30 mouse cellular contexts compared by ENCODE assay signal in genomic region chr4:141904710-141905109, GRCm38 (mm10). TPM values are rescaled to one million over a fixed set of nuclear protein-coding genes. Genes with fewer than 3 reads are reported as not detected.
A peak's percentile ranks its signal among the peaks of the same experiment; 100 is the strongest.
DNase-seq lines count a peak whose midpoint lies in the region; ATAC-seq and TF ChIP-seq lines count a peak whose summit lies in the region.
"Had no signal": no experiment of that assay in that cellular context is flagged by ENCODE, and none has a peak within 500 bp of the region (broad histone marks: within the 10 kb centered on the region; RNA-seq: fewer than 3 reads in every experiment).

No protein-coding gene starts in this region.

- WGBS in heart, embryonic 11.5 days (ENCODE audit: insufficient replicate concordance) = 37% methylated on average over 9 of the region's 9 CpGs
- WGBS in hindbrain, embryonic 10.5 days = 85% methylated on average over 9 of the region's 9 CpGs
- WGBS in hindbrain, embryonic 16.5 days = 91% methylated on average over 9 of the region's 9 CpGs
- WGBS in midbrain, embryonic 10.5 days = 86% methylated on average over 9 of the region's 9 CpGs
- 89% methylated on average over 9 of the region's 9 CpGs for WGBS in midbrain, embryonic 16.5 days

- intact Hi-C loops in heart, postnatal 10 days (cut with DNase I) = no loop called here

- H3K27ac ChIP-seq in heart, embryonic 11.5 days (ENCODE audit: low read depth, low read length) = no peak overlapping the region
- H3K27ac ChIP-seq in hindbrain, embryonic 10.5 days = peak overlapping the region; percentile 67
- H3K27ac ChIP-seq in hindbrain, embryonic 16.5 days (ENCODE audit: low read depth, low read length) = no peak overlapping the region
- H3K27ac ChIP-seq in midbrain, embryonic 10.5 days (replicated peaks) = peak overlapping the region; percentile 97
- H3K27ac ChIP-seq in midbrain, embryonic 16.5 days (ENCODE audit: low read length) = no peak overlapping the region
- H3K27ac ChIP-seq: embryonic facial prominence, embryonic 13.5 days; embryonic facial prominence, embryonic 15.5 days; forebrain, embryonic 12.5 days had no signal

- no peaks in the 10 kb centered on the region for H3K9me3 ChIP-seq in heart, embryonic 11.5 days (replicated peaks; ENCODE audit: control insufficient read depth, low read length)
- H3K9me3 ChIP-seq in hindbrain, embryonic 10.5 days = no peaks in the 10 kb centered on the region
- no peaks in the 10 kb centered on the region for H3K9me3 ChIP-seq in hindbrain, embryonic 16.5 days (ENCODE audit: control insufficient read depth, low read length)
- no peaks in the 10 kb centered on the region for H3K9me3 ChIP-seq in midbrain, embryonic 10.5 days (replicated peaks)
- H3K9me3 ChIP-seq in midbrain, embryonic 16.5 days (replicated peaks; ENCODE audit: control insufficient read depth, low read length, poor library complexity, severe bottlenecking) = no peaks in the 10 kb centered on the region
- H3K9me3 ChIP-seq: embryonic facial prominence, embryonic 13.5 days; embryonic facial prominence, embryonic 15.5 days; forebrain, embryonic 10.5 days; forebrain, embryonic 12.5 days had no signal

- no peaks in the 10 kb centered on the region for H3K36me3 ChIP-seq in heart, embryonic 11.5 days (ENCODE audit: control insufficient read depth, insufficient read depth, low read length)
- no peaks in the 10 kb centered on the region for H3K36me3 ChIP-seq in hindbrain, embryonic 10.5 days
- no peaks in the 10 kb centered on the region for H3K36me3 ChIP-seq in hindbrain, embryonic 16.5 days (ENCODE audit: control insufficient read depth, insufficient read depth, low read length)
- no peaks in the 10 kb centered on the region for H3K36me3 ChIP-seq in midbrain, embryonic 10.5 days
- H3K36me3 ChIP-seq in midbrain, embryonic 16.5 days (ENCODE audit: control insufficient read depth, insufficient read depth, low read length) = no peaks in the 10 kb centered on the region
- H3K36me3 ChIP-seq in myocyte (ENCODE audit: control insufficient read depth, insufficient read depth) = no peaks in the 10 kb centered on the region
- H3K36me3 ChIP-seq: embryonic facial prominence, embryonic 13.5 days; embryonic facial prominence, embryonic 15.5 days; forebrain, embryonic 10.5 days; forebrain, embryonic 12.5 days had no signal

- DNase-seq in heart, postnatal 10 days = no peak
- no peak for DNase-seq in hindbrain, embryonic 10.5 days (ENCODE audit: low spot score)
- DNase-seq in midbrain, embryonic 10.5 days (ENCODE audit: low spot score) = no peak
- DNase-seq in kidney, postnatal 14 days = no peak
- DNase-seq: adrenal gland, adult 2 months; adrenal gland, postnatal 10 days; adrenal gland, postnatal 25 days; cerebellum, adult 11 months; cerebellum, adult 18-20 months; cerebellum, adult 8-10 months; cerebellum, adult 9-11 months; cerebellum, postnatal 14 days; cerebellum, postnatal 36 days; embryo, embryonic 11 days had no signal

- no peak overlapping the region for H3K4me2 ChIP-seq in heart, embryonic 11.5 days
- no peak overlapping the region for H3K4me2 ChIP-seq in hindbrain, embryonic 16.5 days (ENCODE audit: low read length)
- H3K4me2 ChIP-seq in midbrain, embryonic 16.5 days (ENCODE audit: low read length) = no peak overlapping the region
- no peak overlapping the region for H3K4me2 ChIP-seq in myocyte (ENCODE audit: low read depth)
- H3K4me2 ChIP-seq: embryonic facial prominence, embryonic 13.5 days; embryonic facial prominence, embryonic 15.5 days; forebrain, embryonic 12.5 days had no signal

- H3K79me2 ChIP-seq in myocyte (ENCODE audit: control insufficient read depth, insufficient read depth) = no peaks in the 10 kb centered on the region

- 0 out of 2 replicates have a peak overlapping the region, but pooled peaks have one; percentile 16 for H3K9ac ChIP-seq in heart, embryonic 11.5 days (ENCODE audit: low read depth, low read length)
- no peak overlapping the region for H3K9ac ChIP-seq in hindbrain, embryonic 16.5 days (ENCODE audit: low read depth, low read length)
- H3K9ac ChIP-seq in midbrain, embryonic 16.5 days (ENCODE audit: low read depth, low read length) = no peak overlapping the region
- H3K9ac ChIP-seq: embryonic facial prominence, embryonic 13.5 days; embryonic facial prominence, embryonic 15.5 days; forebrain, embryonic 12.5 days had no signal

- H3K27me3 ChIP-seq in heart, embryonic 11.5 days (ENCODE audit: control insufficient read depth, insufficient read depth, low read length) = peaks cover 2% of the 10 kb centered on the region; the same call in 1 of the 2 replicates
- peaks cover 4% of the 10 kb centered on the region; the same call in 1 of the 2 replicates for H3K27me3 ChIP-seq in hindbrain, embryonic 10.5 days (ENCODE audit: insufficient read depth, poor library complexity, severe bottlenecking)
- no peaks in the 10 kb centered on the region for H3K27me3 ChIP-seq in hindbrain, embryonic 16.5 days (replicated peaks; ENCODE audit: control insufficient read depth, insufficient read depth, low read length)
- no peaks in the 10 kb centered on the region; the same call in 1 of the 2 replicates for H3K27me3 ChIP-seq in midbrain, embryonic 10.5 days (ENCODE audit: low read depth, poor library complexity, severe bottlenecking)
- no peaks in the 10 kb centered on the region for H3K27me3 ChIP-seq in midbrain, embryonic 16.5 days (ENCODE audit: control insufficient read depth, insufficient read depth, low read depth, low read length)
- H3K27me3 ChIP-seq in myocyte (ENCODE audit: control insufficient read depth, insufficient read depth, insufficient read length) = peaks cover 30% of the 10 kb centered on the region
- H3K27me3 ChIP-seq: embryonic facial prominence, embryonic 13.5 days; embryonic facial prominence, embryonic 15.5 days; forebrain, embryonic 12.5 days had no signal

- no peak for ATAC-seq in heart, embryonic 11.5 days (replicated peaks; ENCODE audit: insufficient number of reproducible peaks, low FRiP score, low TSS enrichment)
- no peak for ATAC-seq in hindbrain, embryonic 16.5 days
- no peak for ATAC-seq in midbrain, embryonic 16.5 days
- ATAC-seq: forebrain, embryonic 14.5 days had no signal

- H3ac ChIP-seq in myocyte (ENCODE audit: control insufficient read depth, insufficient read length) = no peak overlapping the region

- no peak overlapping the region for H3K4me3 ChIP-seq in heart, embryonic 11.5 days (ENCODE audit: low read depth, low read length)
- no peak overlapping the region for H3K4me3 ChIP-seq in hindbrain, embryonic 10.5 days
- H3K4me3 ChIP-seq in hindbrain, embryonic 16.5 days (ENCODE audit: low read length) = no peak overlapping the region
- H3K4me3 ChIP-seq in midbrain, embryonic 10.5 days = no peak overlapping the region
- no peak overlapping the region for H3K4me3 ChIP-seq in midbrain, embryonic 16.5 days (ENCODE audit: low read depth, low read length)
- no peak overlapping the region for H3K4me3 ChIP-seq in myocyte
- H3K4me3 ChIP-seq: embryonic facial prominence, embryonic 13.5 days; embryonic facial prominence, embryonic 15.5 days; erythroblast, embryonic 14.5 days; forebrain, embryonic 10.5 days; forebrain, embryonic 12.5 days had no signal

- TF ChIP-seq POLR2A in myocyte (IDR thresholded peaks at IDR 0.05; ENCODE audit: insufficient read length, low read depth) = no peak

- peaks cover 29% of the 10 kb centered on the region for H3K4me1 ChIP-seq in heart, embryonic 11.5 days (ENCODE audit: control insufficient read depth, insufficient read depth, low read length)
- H3K4me1 ChIP-seq in hindbrain, embryonic 10.5 days (replicated peaks) = peaks cover 52% of the 10 kb centered on the region
- peaks cover 22% of the 10 kb centered on the region for H3K4me1 ChIP-seq in hindbrain, embryonic 16.5 days (ENCODE audit: control insufficient read depth, insufficient read depth, low read depth, low read length)
- H3K4me1 ChIP-seq in midbrain, embryonic 10.5 days = peaks cover 48% of the 10 kb centered on the region
- peaks cover 16% of the 10 kb centered on the region for H3K4me1 ChIP-seq in midbrain, embryonic 16.5 days (ENCODE audit: control insufficient read depth, insufficient read depth, low read length)

TF ChIP-seq in myocyte, 11 proteins besides CTCF, POLR2A, EP300 and RAD21:
- TF ChIP-seq MYOG (IDR thresholded peaks at IDR 0.05; ENCODE audit: control insufficient read depth in 1 of 3, insufficient read depth in 1 of 3, insufficient read length in 2 of 3, low read depth in 2 of 3) (peak in 1 of 3 experiments; percentile 55), MYOD1 (IDR thresholded peaks at IDR 0.05; ENCODE audit: control insufficient read depth in 1 of 3, insufficient read length in 2 of 3, low read depth in 2 of 3) (peak in 2 of 3 experiments; percentile 19 to 51), MAX (IDR thresholded peaks at IDR 0.05; ENCODE audit: low read depth) (no peak)
TF ChIP-seq in myocyte: peak in this region for 2.

RNA-seq across cellular contexts. Expression of gene Efhd2, which starts 30.0 kb away (rescaled TPM):
- 59.2 and 63.4 TPM in 2 replicates for polyA plus RNA-seq in heart, embryonic 11.5 days (2014; fragmentation: Nextera tagmentation; extraction: Ambion mirVana)
- total RNA-seq in heart, postnatal 10 days (2021) = 10 to 100 TPM; 30.4 to 36.7 TPM
- 51.4 and 61.3 TPM in 2 replicates for polyA plus RNA-seq in hindbrain, embryonic 10.5 days (2016; fragmentation: Nextera tagmentation; extraction: Ambion mirVana)
- 77.6 and 78.6 TPM in 2 replicates for polyA plus RNA-seq in hindbrain, embryonic 16.5 days (2015; fragmentation: Nextera tagmentation; extraction: Ambion mirVana)
- polyA plus RNA-seq in midbrain, embryonic 10.5 days (2016; fragmentation: Nextera tagmentation; extraction: Ambion mirVana) = 50.1 and 69.2 TPM in 2 replicates
- 56.6 and 67.4 TPM in 2 replicates for polyA plus RNA-seq in midbrain, embryonic 16.5 days (2015; fragmentation: Nextera tagmentation; extraction: Ambion mirVana)
- polyA plus RNA-seq in myocyte (2012; fragmentation: generic; extraction: Trizol) = 38.8 TPM

RNA-seq across cellular contexts. Expression of gene Ctrc, which starts 58.6 kb away (rescaled TPM):
- not detected in 2 replicates for polyA plus RNA-seq in heart, embryonic 11.5 days (2014; fragmentation: Nextera tagmentation; extraction: Ambion mirVana)
- total RNA-seq in heart, postnatal 10 days (2021) = not detected
- not detected in 2 replicates for polyA plus RNA-seq in hindbrain, embryonic 10.5 days (2016; fragmentation: Nextera tagmentation; extraction: Ambion mirVana)
- not detected in 2 replicates for polyA plus RNA-seq in hindbrain, embryonic 16.5 days (2015; fragmentation: Nextera tagmentation; extraction: Ambion mirVana)
- not detected in 2 replicates for polyA plus RNA-seq in midbrain, embryonic 10.5 days (2016; fragmentation: Nextera tagmentation; extraction: Ambion mirVana)
- polyA plus RNA-seq in midbrain, embryonic 16.5 days (2015; fragmentation: Nextera tagmentation; extraction: Ambion mirVana) = not detected in 2 replicates
- polyA plus RNA-seq in myocyte (2012; fragmentation: generic; extraction: Trizol) = not detected
- total RNA-seq: adrenal gland, adult 2 months; adrenal gland, postnatal 10 days; adrenal gland, postnatal 25 days; common myeloid progenitor, adult 5-6 weeks; ES-E14; MEL had no signal
- polyA plus RNA-seq: adrenal gland, adult 2 months; brain, embryonic 14.5 days; C2C12; embryonic facial prominence, embryonic 11.5 days; embryonic facial prominence, embryonic 13.5 days; embryonic facial prominence, embryonic 15.5 days; erythroblast, embryonic 14.5 days; forebrain, embryonic 10.5 days; forebrain, embryonic 12.5 days; forebrain, embryonic 14.5 days had no signal

Comparison
In these comparisons a context has a peak if more than half of its experiments do, and no peak if none do; other contexts are left out.
1. H3K27ac ChIP-seq: peak in hindbrain, embryonic 10.5 days (single experiment) and midbrain, embryonic 10.5 days (single experiment); none in heart, embryonic 11.5 days (single experiment), hindbrain, embryonic 16.5 days (single experiment) and midbrain, embryonic 16.5 days (single experiment).